Mouse (Mus musculus) midbrain, postnatal 0 days (tissue): ENCODE measurements at regions not wholly inside any gene's neighbourhood (a gene's known extent, or its start where the extent isn't known, plus 50 kb on each side); places are given as distances from the start of the nearest gene placed in this dataset.

Source experiments
- ATAC-seq: fragments of 200-750 bp; cut with Nextera tagmentation; 2 replicates; pipeline ENCODE4 v1.8.0; 2017; ENCODE audit warnings: moderate number of reproducible peaks, mild to moderate bottlenecking, moderate TSS enrichment, moderate library complexity; ENCODE audit not compliant: low FRiP score
- DNase-seq: peaks from one replicate; pipeline ENCODE4 v3.0.0-alpha.2; 2015; ENCODE audit warnings: low spot score
- H3K27ac ChIP-seq: fragments of 300-500 bp; sonication (generic); 2 replicates; pipeline ENCODE4 v1.5.1; 2014; ENCODE audit warnings: low read depth, mild to moderate bottlenecking, low read length, mixed read lengths
- H3K27me3 ChIP-seq: fragments of 300-500 bp; sonication (generic); 2 replicates; pipeline ENCODE4 v1.6.1; 2014; ENCODE audit warnings: low read length, control low read depth, mixed read lengths; ENCODE audit not compliant: insufficient read depth
- H3K36me3 ChIP-seq: fragments of 300-500 bp; sonication (generic); 2 replicates; pipeline ENCODE4 v1.6.1; 2014; ENCODE audit warnings: low read length, control low read depth, mixed read lengths; ENCODE audit not compliant: insufficient read depth
- H3K4me1 ChIP-seq: fragments of 300-500 bp; sonication (generic); 2 replicates; pipeline ENCODE4 v1.6.1; 2014; ENCODE audit warnings: mild to moderate bottlenecking, control low read depth, antibody characterized with exemption, low read length, mixed read lengths; ENCODE audit not compliant: insufficient read depth
- H3K4me2 ChIP-seq: fragments of 300-500 bp; sonication (generic); 2 replicates; pipeline ENCODE4 v1.6.1; 2014; ENCODE audit warnings: low read depth, mild to moderate bottlenecking, low read length, mixed read lengths; ENCODE audit not compliant: poor library complexity, severe bottlenecking
- H3K4me3 ChIP-seq: fragments of 300-500 bp; sonication (generic); 2 replicates; pipeline ENCODE4 v1.5.1; 2014; ENCODE audit warnings: low read depth, mild to moderate bottlenecking, low read length, moderate library complexity
- H3K9ac ChIP-seq: fragments of 300-500 bp; sonication (generic); replicated peaks from 2 replicates; pipeline ENCODE4 v1.6.1; 2014; ENCODE audit warnings: mild to moderate bottlenecking, low read length, moderate library complexity, mixed read lengths; ENCODE audit not compliant: poor library complexity, severe bottlenecking
- H3K9me3 ChIP-seq: fragments of 300-500 bp; sonication (generic); 2 replicates; pipeline ENCODE4 v1.6.1; 2016; ENCODE audit warnings: low read length, control low read depth
- CTCF ChIP-seq: IDR thresholded peaks from 2 replicates; pipeline ENCODE4 v1.5.1; 2016; ENCODE audit warnings: antibody characterized with exemption, mild to moderate bottlenecking
- WGBS: fragments of 180-500 bp; shearing (Covaris S2); extraction: QIAGEN DNeasy Blood & Tissue Kit; methylation state at CpG from one replicate; pipeline ENCODE4 v1.1.7; 2014; 5-methylcytosine and 5-hydroxymethylcytosine counted together

GRCm38 (mm10) chr9:116245136-116245535, 70.0 kb upstream of the Tgfbr2 start:
- ATAC-seq (no peak), DNase-seq (no peak)
- H3K9ac ChIP-seq = no peak overlapping the region
- H3K36me3 ChIP-seq = no peaks in the 10 kb centered on the region
- H3K4me1 ChIP-seq = no peaks in the 10 kb centered on the region
- WGBS = 90% methylated on average over 5 of the region's 5 CpGs
- H3K4me3 ChIP-seq = no peak overlapping the region
- H3K27me3 ChIP-seq = no peaks in the 10 kb centered on the region
- no peaks in the 10 kb centered on the region for H3K9me3 ChIP-seq
- no peak overlapping the region for H3K27ac ChIP-seq
- H3K4me2 ChIP-seq = no peak overlapping the region
- TF ChIP-seq CTCF = no peak

- WGBS = 71% methylated on average over 1 of the region's 1 CpGs
- no peak overlapping the region for H3K4me2 ChIP-seq
- ATAC-seq = no peak
Measured at GRCm38 (mm10) chr9:116244619-116244899, 69.4 kb upstream of the Tgfbr2 start.

GRCm38 (mm10) chr9:116243775-116244618, 68.8 kb upstream of the Tgfbr2 start:
- Histone ChIP-seq H3K9me3 (no peaks in the 10 kb centered on the region), H3K4me2 (no peak overlapping the region), H3K9ac (no peak overlapping the region), H3K27ac (no peak overlapping the region), H3K27me3 (no peaks in the 10 kb centered on the region), H3K4me1 (no peaks in the 10 kb centered on the region), H3K4me3 (no peak overlapping the region), H3K36me3 (no peaks in the 10 kb centered on the region)
- no peak for DNase-seq
- TF ChIP-seq CTCF = no peak
- WGBS = 78% methylated on average over 8 of the region's 8 CpGs
- ATAC-seq = no peak

More at GRCm38 (mm10) chr9:116244619-116244899, 69.4 kb upstream of the Tgfbr2 start:
- Histone ChIP-seq H3K4me1 (no peaks in the 10 kb centered on the region), H3K27me3 (no peaks in the 10 kb centered on the region), H3K9ac (no peak overlapping the region), H3K9me3 (no peaks in the 10 kb centered on the region), H3K4me3 (no peak overlapping the region), H3K36me3 (no peaks in the 10 kb centered on the region), H3K27ac (no peak overlapping the region)
- TF ChIP-seq CTCF = no peak
- DNase-seq = no peak

- DNase-seq = no peak
- H3K27ac ChIP-seq = no peak overlapping the region
- H3K9me3 ChIP-seq = no peaks in the 10 kb centered on the region
- TF ChIP-seq CTCF = no peak
- no peak overlapping the region for H3K4me2 ChIP-seq
- no peak for ATAC-seq
- H3K27me3 ChIP-seq = no peaks in the 10 kb centered on the region
- H3K4me3 ChIP-seq = no peak overlapping the region
- 90% methylated on average over 5 of the region's 5 CpGs for WGBS
- no peaks in the 10 kb centered on the region for H3K4me1 ChIP-seq
- H3K9ac ChIP-seq = no peak overlapping the region
- no peaks in the 10 kb centered on the region for H3K36me3 ChIP-seq
Measured at GRCm38 (mm10) chr9:116241933-116242526, 66.9 kb upstream of the Tgfbr2 start.

- H3K27ac ChIP-seq = no peak overlapping the region
- 92% methylated on average over 10 of the region's 10 CpGs for WGBS
- H3K4me2 ChIP-seq = no peak overlapping the region
- TF ChIP-seq CTCF = no peak
- H3K27me3 ChIP-seq = no peaks in the 10 kb centered on the region
- no peaks in the 10 kb centered on the region for H3K4me1 ChIP-seq
- H3K4me3 ChIP-seq = no peak overlapping the region
- no peak overlapping the region for H3K9ac ChIP-seq
- no peak for ATAC-seq
- H3K36me3 ChIP-seq = no peaks in the 10 kb centered on the region
- no peaks in the 10 kb centered on the region for H3K9me3 ChIP-seq
- no peak for DNase-seq
Measured at GRCm38 (mm10) chr9:116241290-116241689, 66.1 kb upstream of the Tgfbr2 start.

GRCm38 (mm10) chr9:116236836-116237235, 61.7 kb upstream of the Tgfbr2 start:
- H3K9ac ChIP-seq = no peak overlapping the region
- no peak overlapping the region for H3K4me2 ChIP-seq
- no peak overlapping the region for H3K27ac ChIP-seq
- no peaks in the 10 kb centered on the region for H3K4me1 ChIP-seq
- no peaks in the 10 kb centered on the region for H3K27me3 ChIP-seq
- H3K9me3 ChIP-seq = no peaks in the 10 kb centered on the region
- no peak overlapping the region for H3K4me3 ChIP-seq
- TF ChIP-seq CTCF = no peak
- no peak for ATAC-seq
- H3K36me3 ChIP-seq = no peaks in the 10 kb centered on the region
- DNase-seq = no peak
